Mouse (Mus musculus): ENCODE data around the gene Zfp456. TPM values are rescaled to one million over a fixed set of nuclear protein-coding genes. Genes with fewer than 3 reads are reported as not detected.

Zfp456 gene
- total and polyA plus RNA-seq, 2 experiments from 2014 or later = 0.23 to 0.57 TPM

DNA sequence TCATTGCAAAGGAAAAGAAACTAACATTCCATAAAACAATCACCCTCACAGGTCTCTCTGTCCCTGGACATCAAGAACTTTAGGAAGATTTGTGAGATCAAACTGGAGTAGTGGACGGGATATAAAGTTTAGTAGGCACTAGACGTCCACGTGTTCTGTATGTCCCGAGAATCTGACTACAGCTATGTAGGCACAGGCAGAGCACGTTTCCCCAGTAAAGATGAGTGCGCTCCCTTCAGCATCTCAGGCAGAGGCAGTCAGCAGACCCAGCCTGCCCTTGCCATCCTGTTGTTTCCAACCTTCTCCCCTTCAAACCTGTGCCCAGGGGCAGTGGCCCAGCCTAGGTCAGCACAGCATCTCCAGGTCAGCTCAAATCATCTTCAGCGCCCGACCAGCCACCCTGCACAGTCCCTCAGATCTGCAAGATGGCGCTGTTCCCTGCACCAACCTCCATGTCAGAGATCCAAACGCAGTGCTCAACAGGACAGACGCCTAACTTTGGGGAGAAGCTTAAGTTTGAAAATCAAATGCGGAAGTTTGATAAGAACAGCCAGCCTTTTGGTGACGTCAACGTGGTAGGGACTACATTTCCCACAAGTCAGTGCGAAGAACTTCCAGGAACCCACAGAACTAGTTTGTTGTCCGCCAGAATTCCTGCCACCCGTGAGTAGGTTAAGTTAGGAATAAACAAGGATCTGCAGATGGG is 43.4 kb downstream of the Zfp456 start, which contains the start of gene Zfp595:
Gene Zfp595, minus strand, starts transcription at position 552 of the 706 bp plus-strand sequence.
- peak; percentile 67 for TF ChIP-seq CTCF (IDR thresholded peaks at IDR 0.05; ENCODE audit: low read depth)
- H3K9ac ChIP-seq = peak within 1 kb of the TSS; percentile 50
- 16% methylated on average over 17 of the region's 17 CpGs for WGBS
- no peak within 1 kb of the TSS for H3K27ac ChIP-seq (ENCODE audit: low read depth, low read length)
- H3K9me3 ChIP-seq (ENCODE audit: low read length) = no peaks in the 10 kb centered on the region
- ATAC-seq (peak; percentile 95), DNase-seq (peak; percentile 81)
- H3K36me3 ChIP-seq (ENCODE audit: insufficient read depth) = no peaks in the 10 kb centered on the region
- no peaks in the 10 kb centered on the region for H3K27me3 ChIP-seq (ENCODE audit: insufficient read depth, low read length)
- no peaks in the 10 kb centered on the region for H3K4me1 ChIP-seq (ENCODE audit: insufficient read depth)
- peak within 1 kb of the TSS; percentile 80 for H3K4me2 ChIP-seq (ENCODE audit: low read depth)
- H3K4me3 ChIP-seq (ENCODE audit: low read depth, low read length) = peak within 1 kb of the TSS; percentile 53

Other genes starting within 250 kb of the Zfp456 start
- 2.9 and 7.8 TPM in 2 replicates for gene Rsl1, start 202.6 kb downstream of the Zfp456 start, total RNA-seq (2014; rRNA removed)
- gene Rsl1, start 202.6 kb downstream of the Zfp456 start, polyA plus RNA-seq (2015; fragmentation: Nextera tagmentation; extraction: Ambion mirVana) = 2.9 and 3.3 TPM in 2 replicates
- gene Zfp455, start 181.3 kb downstream of the Zfp456 start, total RNA-seq (2014; rRNA removed) = 2.5 and 3.2 TPM in 2 replicates
- 0.67 and 1.2 TPM in 2 replicates for gene Zfp455, start 181.3 kb downstream of the Zfp456 start, polyA plus RNA-seq (2015; fragmentation: Nextera tagmentation; extraction: Ambion mirVana)
- gene Zfp458, start 97.3 kb downstream of the Zfp456 start, total RNA-seq (2014; rRNA removed) = 15.5 and 16.6 TPM in 2 replicates
- 2.9 and 3.1 TPM in 2 replicates for gene Zfp458, start 97.3 kb downstream of the Zfp456 start, polyA plus RNA-seq (2015; fragmentation: Nextera tagmentation; extraction: Ambion mirVana)
- gene Zfp457, start 69.3 kb downstream of the Zfp456 start, total RNA-seq (2014; rRNA removed) = 0.81 and 1.5 TPM in 2 replicates
- gene Zfp457, start 69.3 kb downstream of the Zfp456 start, polyA plus RNA-seq (2015; fragmentation: Nextera tagmentation; extraction: Ambion mirVana) = 0.31 and 0.41 TPM in 2 replicates
- gene Zfp595, start 43.2 kb downstream of the Zfp456 start, total RNA-seq (2014; rRNA removed) = 3.0 and 3.2 TPM in 2 replicates
- gene Zfp595, start 43.2 kb downstream of the Zfp456 start, polyA plus RNA-seq (2015; fragmentation: Nextera tagmentation; extraction: Ambion mirVana) = 0.50 and 0.54 TPM in 2 replicates
- gene Gm28044, start 15.3 kb downstream of the Zfp456 start, total RNA-seq (2014; rRNA removed) = not detected in 2 replicates
- not detected in 2 replicates for gene Gm28044, start 15.3 kb downstream of the Zfp456 start, polyA plus RNA-seq (2015; fragmentation: Nextera tagmentation; extraction: Ambion mirVana)
- 1.2 and 2.0 TPM in 2 replicates for gene Zfp953, start 15.2 kb downstream of the Zfp456 start, total RNA-seq (2014; rRNA removed)
- gene Zfp953, start 15.2 kb downstream of the Zfp456 start, polyA plus RNA-seq (2015; fragmentation: Nextera tagmentation; extraction: Ambion mirVana) = 0.19 and 0.39 TPM in 2 replicates
- not detected in 2 replicates for gene Gm28041, start 77 bp downstream of the Zfp456 start, total RNA-seq (2014; rRNA removed)
- not detected in 2 replicates for gene Gm28041, start 77 bp downstream of the Zfp456 start, polyA plus RNA-seq (2015; fragmentation: Nextera tagmentation; extraction: Ambion mirVana)
- gene Zfp429, start 24.0 kb upstream of the Zfp456 start, total RNA-seq (2014; rRNA removed) = 2.4 and 12.1 TPM in 2 replicates
- gene Zfp429, start 24.0 kb upstream of the Zfp456 start, polyA plus RNA-seq (2015; fragmentation: Nextera tagmentation; extraction: Ambion mirVana) = 1.1 and 1.6 TPM in 2 replicates
- 1.9 and 2.1 TPM in 2 replicates for gene Zfp459, start 45.6 kb upstream of the Zfp456 start, total RNA-seq (2014; rRNA removed)
- gene Zfp459, start 45.6 kb upstream of the Zfp456 start, polyA plus RNA-seq (2015; fragmentation: Nextera tagmentation; extraction: Ambion mirVana) = 0.53 and 0.71 TPM in 2 replicates
- gene Zfp874a, start 75.8 kb upstream of the Zfp456 start, total RNA-seq (2014; rRNA removed) = 10.0 and 12.8 TPM in 2 replicates
- gene Zfp874a, start 75.8 kb upstream of the Zfp456 start, polyA plus RNA-seq (2015; fragmentation: Nextera tagmentation; extraction: Ambion mirVana) = 3.6 and 4.7 TPM in 2 replicates
- 9.3 and 17.5 TPM in 2 replicates for gene Zfp874b, start 108.4 kb upstream of the Zfp456 start, total RNA-seq (2014; rRNA removed)
- 2.3 TPM in 2 replicates for gene Zfp874b, start 108.4 kb upstream of the Zfp456 start, polyA plus RNA-seq (2015; fragmentation: Nextera tagmentation; extraction: Ambion mirVana)
- gene Zfp58, start 124.7 kb upstream of the Zfp456 start, total RNA-seq (2014; rRNA removed) = 4.9 and 9.2 TPM in 2 replicates
- 3.6 and 4.9 TPM in 2 replicates for gene Zfp58, start 124.7 kb upstream of the Zfp456 start, polyA plus RNA-seq (2015; fragmentation: Nextera tagmentation; extraction: Ambion mirVana)
- gene Gm26965, start 150.3 kb upstream of the Zfp456 start, total RNA-seq (2014; rRNA removed) = 0.43 TPM in 1 of 2 replicates, not detected in the other
- 0.19 TPM in 1 of 2 replicates, not detected in the other for gene Gm26965, start 150.3 kb upstream of the Zfp456 start, polyA plus RNA-seq (2015; fragmentation: Nextera tagmentation; extraction: Ambion mirVana)
- 26.8 and 29.2 TPM in 2 replicates for gene Zfp87, start 150.4 kb upstream of the Zfp456 start, total RNA-seq (2014; rRNA removed)
- 33.9 and 40.1 TPM in 2 replicates for gene Zfp87, start 150.4 kb upstream of the Zfp456 start, polyA plus RNA-seq (2015; fragmentation: Nextera tagmentation; extraction: Ambion mirVana)
- gene Zfp748, start 178.0 kb upstream of the Zfp456 start, total RNA-seq (2014; rRNA removed) = 19.3 and 20.9 TPM in 2 replicates
- gene Zfp748, start 178.0 kb upstream of the Zfp456 start, polyA plus RNA-seq (2015; fragmentation: Nextera tagmentation; extraction: Ambion mirVana) = 6.8 and 7.1 TPM in 2 replicates
- 17.9 and 18.9 TPM in 2 replicates for gene Zfp729b, start 233.9 kb upstream of the Zfp456 start, total RNA-seq (2014; rRNA removed)
- gene Zfp729b, start 233.9 kb upstream of the Zfp456 start, polyA plus RNA-seq (2015; fragmentation: Nextera tagmentation; extraction: Ambion mirVana) = 4.2 and 4.3 TPM in 2 replicates

All from forebrain, postnatal 0 days (tissue).